Mouse (Mus musculus): ENCODE results near the gene Xrcc3. TPM values are rescaled to one million over a fixed set of nuclear protein-coding genes. Genes with fewer than 3 reads are reported as not detected.

Xrcc3 gene
- polyA plus RNA-seq, 1 experiment from 2014 or later, result 3.7 TPM

- Histone ChIP-seq H3K4me3 (no peak overlapping the region), H3K4me1 (replicated peaks) (peaks cover 30% of the 10 kb centered on the region), H3K4me2 (no peak overlapping the region), H3K9me3 (no peaks in the 10 kb centered on the region), H3K36me3 (peaks cover 21% of the 10 kb centered on the region), H3K9ac (no peak overlapping the region), H3K27ac (replicated peaks) (peak overlapping the region; percentile 67), H3K27me3 (no peaks in the 10 kb centered on the region)
- WGBS, result 34% methylated on average over 10 of the region's 10 CpGs
- no peak for ATAC-seq (ENCODE audit: low FRiP score, low read depth)
These were observed 44.4 kb downstream of the Xrcc3 start for GRCm38 (mm10) chr12:111769306-111769705.

- no peak overlapping the region for H3K4me3 ChIP-seq
- no peaks in the 10 kb centered on the region for H3K9me3 ChIP-seq
- 89% methylated on average over 10 of the region's 10 CpGs for WGBS
- no peaks in the 10 kb centered on the region for H3K27me3 ChIP-seq
- no peak overlapping the region for H3K9ac ChIP-seq
- H3K4me1 ChIP-seq (replicated peaks), result peaks cover 30% of the 10 kb centered on the region
- H3K4me2 ChIP-seq, result no peak overlapping the region
- H3K27ac ChIP-seq (replicated peaks), result no peak overlapping the region
- peaks cover 13% of the 10 kb centered on the region for H3K36me3 ChIP-seq
- no peak for ATAC-seq (ENCODE audit: low FRiP score, low read depth)
These were observed 45.2 kb downstream of the Xrcc3 start for GRCm38 (mm10) chr12:111768322-111768928.

GRCm38 (mm10) chr12:111766313-111767236 lies 47.1 kb downstream of the Xrcc3 start:
- no peak for ATAC-seq (ENCODE audit: low FRiP score, low read depth)
- H3K27ac ChIP-seq (replicated peaks), result peak overlapping the region; percentile 32
- 15% methylated on average over 16 of the region's 16 CpGs for WGBS

GRCm38 (mm10) chr12:111762620-111763280 lies 50.9 kb downstream of the Xrcc3 start:
- H3K4me2 ChIP-seq, result no peak overlapping the region
- no peak overlapping the region for H3K9ac ChIP-seq
- no peak overlapping the region for H3K4me3 ChIP-seq
- no peaks in the 10 kb centered on the region for H3K9me3 ChIP-seq
- H3K27ac ChIP-seq (replicated peaks), result no peak overlapping the region
- H3K27me3 ChIP-seq, result no peaks in the 10 kb centered on the region
- 91% methylated on average over 13 of the region's 13 CpGs for WGBS
- peaks cover 60% of the 10 kb centered on the region for H3K4me1 ChIP-seq (replicated peaks)
- ATAC-seq (ENCODE audit: low FRiP score, low read depth), result no peak
- H3K36me3 ChIP-seq, result no peaks in the 10 kb centered on the region

More at GRCm38 (mm10) chr12:111766313-111767236, 47.1 kb downstream of the Xrcc3 start:
- H3K4me1 ChIP-seq (replicated peaks), result peaks cover 44% of the 10 kb centered on the region
- H3K9ac ChIP-seq, result no peak overlapping the region
- no peaks in the 10 kb centered on the region for H3K27me3 ChIP-seq
- no peaks in the 10 kb centered on the region for H3K36me3 ChIP-seq
- no peaks in the 10 kb centered on the region for H3K9me3 ChIP-seq
- H3K4me2 ChIP-seq, result 0 out of 2 replicates have a peak overlapping the region, but pooled peaks have one; percentile 4
- H3K4me3 ChIP-seq, result no peak overlapping the region

- 70% methylated on average over 7 of the region's 7 CpGs for WGBS
- no peak for ATAC-seq (ENCODE audit: low FRiP score, low read depth)
- Histone ChIP-seq H3K36me3 (no peaks in the 10 kb centered on the region), H3K9me3 (no peaks in the 10 kb centered on the region), H3K4me3 (peak overlapping the region; percentile 88), H3K4me2 (peak overlapping the region; percentile 95), H3K9ac (peak overlapping the region; percentile 97), H3K27ac (replicated peaks) (peak overlapping the region; percentile 97), H3K4me1 (replicated peaks) (peaks cover 45% of the 10 kb centered on the region), H3K27me3 (no peaks in the 10 kb centered on the region)
These were observed 53.3 kb downstream of the Xrcc3 start for GRCm38 (mm10) chr12:111760306-111760908.

- peak; percentile 63 for ATAC-seq (ENCODE audit: low FRiP score, low read depth)
- peaks cover 43% of the 10 kb centered on the region for H3K4me1 ChIP-seq (replicated peaks)
- peak overlapping the region; percentile 97 for H3K9ac ChIP-seq
- H3K36me3 ChIP-seq, result no peaks in the 10 kb centered on the region
- H3K4me2 ChIP-seq, result peak overlapping the region; percentile 95
- peak overlapping the region; percentile 97 for H3K27ac ChIP-seq (replicated peaks)
- WGBS, result under 1% methylated on average over 33 of the region's 35 CpGs
- peak overlapping the region; percentile 88 for H3K4me3 ChIP-seq
- no peaks in the 10 kb centered on the region for H3K27me3 ChIP-seq
- no peaks in the 10 kb centered on the region for H3K9me3 ChIP-seq
These were observed 54.3 kb downstream of the Xrcc3 start for GRCm38 (mm10) chr12:111759176-111760061.

GRCm38 (mm10) chr12:111758381-111759175 lies 55.1 kb downstream of the Xrcc3 start, which contains the start of gene Klc1:
Gene Klc1 (plus strand): TSS chr12:111758849.
- Histone ChIP-seq H3K4me1 (replicated peaks) (peaks cover 43% of the 10 kb centered on the region), H3K9ac (peak within 1 kb of the TSS; percentile 97), H3K9me3 (no peaks in the 10 kb centered on the region), H3K27ac (replicated peaks) (peak within 1 kb of the TSS; percentile 97), H3K4me2 (peak within 1 kb of the TSS; percentile 95), H3K4me3 (peak within 1 kb of the TSS; percentile 88), H3K36me3 (no peaks in the 10 kb centered on the region), H3K27me3 (no peaks in the 10 kb centered on the region)
- ATAC-seq (ENCODE audit: low FRiP score, low read depth), result peak; percentile 88
- WGBS, result under 1% methylated on average over 58 of the region's 85 CpGs

GRCm38 (mm10) chr12:111757561-111758325 lies 55.9 kb downstream of the Xrcc3 start:
- peak overlapping the region; percentile 95 for H3K4me2 ChIP-seq
- peak overlapping the region; percentile 88 for H3K4me3 ChIP-seq
- no peaks in the 10 kb centered on the region for H3K27me3 ChIP-seq
- H3K9me3 ChIP-seq, result no peaks in the 10 kb centered on the region
- H3K4me1 ChIP-seq (replicated peaks), result peaks cover 42% of the 10 kb centered on the region
- ATAC-seq (ENCODE audit: low FRiP score, low read depth), result no peak
- H3K36me3 ChIP-seq, result no peaks in the 10 kb centered on the region
- peak overlapping the region; percentile 97 for H3K27ac ChIP-seq (replicated peaks)
- H3K9ac ChIP-seq, result peak overlapping the region; percentile 97
- 45% methylated on average over 10 of the region's 10 CpGs for WGBS

- Histone ChIP-seq H3K4me1 (replicated peaks) (peaks cover 31% of the 10 kb centered on the region), H3K27me3 (no peaks in the 10 kb centered on the region), H3K9me3 (no peaks in the 10 kb centered on the region), H3K36me3 (no peaks in the 10 kb centered on the region), H3K9ac (no peak overlapping the region), H3K4me2 (no peak overlapping the region), H3K27ac (replicated peaks) (no peak overlapping the region), H3K4me3 (no peak overlapping the region)
- ATAC-seq (ENCODE audit: low FRiP score, low read depth), result no peak
- WGBS, result 58% methylated on average over 5 of the region's 5 CpGs
These were observed 57.0 kb downstream of the Xrcc3 start for GRCm38 (mm10) chr12:111756698-111757082.

All from hindbrain, embryonic 15.5 days (tissue).